Mouse (Mus musculus) stomach, embryonic 16.5 days (tissue): ENCODE measurements around the gene Fam241b. TPM values are rescaled to one million over a fixed set of nuclear protein-coding genes. Genes with fewer than 3 reads are reported as not detected.
"Not testable (repeated sequence)": the region's sequence is repeated elsewhere in the genome, so short reads cannot be mapped to it uniquely, and the experiment has no call there.

Experiments
- ATAC-seq: fragments of 200-750 bp; cut with Nextera tagmentation; 2 replicates; pipeline ENCODE4 v1.8.0; 2017; ENCODE audit warnings: moderate number of reproducible peaks, moderate TSS enrichment; ENCODE audit not compliant: insufficient read depth, low FRiP score
- H3K27ac ChIP-seq: fragments of 300-500 bp; sonication (generic); 2 replicates; pipeline ENCODE4 v1.5.1; 2014; ENCODE audit warnings: low read length
- H3K27me3 ChIP-seq: fragments of 300-500 bp; sonication (generic); 2 replicates; pipeline ENCODE4 v1.6.1; 2014; ENCODE audit warnings: low read length, control low read depth, mixed read lengths; ENCODE audit not compliant: control insufficient read depth, insufficient read depth
- H3K36me3 ChIP-seq: fragments of 300-500 bp; sonication (generic); 2 replicates; pipeline ENCODE4 v1.6.1; 2014; ENCODE audit warnings: low read length; ENCODE audit not compliant: control insufficient read depth, insufficient read depth
- H3K4me1 ChIP-seq: fragments of 300-500 bp; sonication (generic); 2 replicates; pipeline ENCODE4 v1.6.1; 2014; ENCODE audit warnings: low read length, control low read depth, mixed read lengths; ENCODE audit not compliant: control insufficient read depth, insufficient read depth
- H3K4me2 ChIP-seq: fragments of 300-500 bp; sonication (generic); 2 replicates; pipeline ENCODE4 v1.6.1; 2014; ENCODE audit warnings: low read depth, low read length, mixed read lengths
- H3K4me3 ChIP-seq: fragments of 300-500 bp; sonication (generic); replicated peaks from 2 replicates; pipeline ENCODE4 v1.5.1; 2014; ENCODE audit warnings: mild to moderate bottlenecking, low read length
- H3K9ac ChIP-seq: fragments of 300-500 bp; sonication (generic); 2 replicates; pipeline ENCODE4 v1.6.1; 2014; ENCODE audit warnings: low read length
- H3K9me3 ChIP-seq: fragments of 300-500 bp; sonication (generic); replicated peaks from 2 replicates; pipeline ENCODE4 v1.6.1; 2016; ENCODE audit warnings: low read length, control low read depth; ENCODE audit not compliant: control insufficient read depth
- WGBS: fragments of 180-500 bp; shearing (Covaris S2); extraction: QIAGEN DNeasy Blood & Tissue Kit; methylation state at CpG from one replicate; pipeline ENCODE4 v1.1.7; 2014; 5-methylcytosine and 5-hydroxymethylcytosine counted together
- polyA plus RNA-seq: library from polyadenylated mRNA; unstranded; fragments of >200 nt; fragmentation: Nextera tagmentation; extraction: Ambion mirVana; gene quantifications from 2 replicates; pipeline ENCODE4 v1.2.1, GENCODE M21; 2015

Gene Fam241b
- polyA plus RNA-seq, 1 experiment from 2014 or later: 18.0 TPM

DNA sequence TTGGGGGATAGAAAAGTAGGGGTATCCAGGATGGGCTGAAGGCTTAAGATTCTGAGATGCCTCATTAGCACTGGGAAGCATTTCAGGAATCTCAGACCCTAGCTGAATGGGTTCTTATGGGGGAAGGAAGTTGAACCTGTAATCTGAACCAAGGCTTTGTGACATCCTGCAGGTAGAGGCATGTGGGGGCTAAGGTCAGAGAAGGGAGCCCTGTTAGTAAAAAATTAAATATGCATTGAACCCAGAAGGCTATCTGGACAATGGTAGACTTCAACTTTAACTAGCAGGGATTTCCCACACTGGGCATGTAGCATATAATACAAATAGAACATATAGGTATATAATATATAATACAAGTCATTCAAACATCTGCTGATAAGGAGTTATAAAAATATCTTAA lies 54.2 kb downstream of the Fam241b start:
- no peaks in the 10 kb centered on the region for H3K27me3 ChIP-seq
- H3K4me2 ChIP-seq: no peak overlapping the region
- no peaks in the 10 kb centered on the region for H3K4me1 ChIP-seq
- no peaks in the 10 kb centered on the region for H3K36me3 ChIP-seq
- H3K9me3 ChIP-seq: no peaks in the 10 kb centered on the region; the same call in 1 of the 2 replicates
- no peak overlapping the region for H3K27ac ChIP-seq
- H3K4me3 ChIP-seq: no peak overlapping the region
- H3K9ac ChIP-seq: no peak overlapping the region
- ATAC-seq: no peak

DNA sequence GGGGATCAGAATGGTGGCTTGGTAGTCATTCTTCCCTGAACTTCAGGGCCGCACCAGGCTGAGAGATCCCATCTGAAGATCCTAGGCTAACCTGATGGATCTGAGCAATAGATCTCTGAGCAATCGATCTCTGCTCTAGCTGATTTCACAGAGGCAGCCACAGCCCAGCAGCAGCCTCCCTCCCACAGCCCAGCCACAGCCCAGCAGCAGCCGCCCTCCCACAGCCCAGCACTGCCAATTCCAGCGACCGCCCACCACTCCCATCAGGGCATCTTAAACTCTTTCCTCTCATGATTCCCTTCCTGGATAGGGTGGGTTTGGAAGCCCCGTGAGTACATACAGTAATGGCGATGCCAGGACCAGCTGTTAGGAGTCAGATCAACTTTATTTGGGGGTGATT lies 54.6 kb downstream of the Fam241b start:
- no peak overlapping the region for H3K9ac ChIP-seq
- H3K36me3 ChIP-seq: no peaks in the 10 kb centered on the region
- no peaks in the 10 kb centered on the region for H3K4me1 ChIP-seq
- ATAC-seq: no peak
- WGBS: 50% methylated on average over 7 of the region's 7 CpGs
- no peaks in the 10 kb centered on the region; the same call in 1 of the 2 replicates for H3K9me3 ChIP-seq
- H3K4me2 ChIP-seq: no peak overlapping the region
- no peaks in the 10 kb centered on the region for H3K27me3 ChIP-seq
- H3K27ac ChIP-seq: no peak overlapping the region
- H3K4me3 ChIP-seq: no peak overlapping the region

DNA sequence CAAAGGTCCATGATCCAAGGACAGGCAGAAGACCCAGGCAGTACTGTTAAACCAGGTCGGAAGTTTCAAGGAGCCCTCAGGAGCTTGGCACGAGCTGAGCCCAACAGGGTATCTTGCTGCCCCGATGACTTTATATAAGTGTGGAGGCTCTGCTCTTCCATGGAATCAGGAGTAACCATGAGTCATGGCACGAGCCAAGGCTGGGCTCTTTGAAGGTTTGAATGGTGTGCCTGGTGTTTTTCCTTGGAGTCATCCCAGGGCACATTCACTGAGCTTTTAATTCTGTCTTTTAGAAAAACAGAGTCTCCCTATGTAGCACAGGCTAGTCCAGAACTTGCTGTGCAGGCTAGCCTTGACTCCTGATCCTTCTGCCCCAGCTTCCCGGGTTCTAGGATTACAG lies 55.3 kb downstream of the Fam241b start:
- 81% methylated on average over 5 of the region's 5 CpGs for WGBS
- Histone ChIP-seq H3K4me3 (no peak overlapping the region), H3K36me3 (no peaks in the 10 kb centered on the region), H3K9me3 (no peaks in the 10 kb centered on the region; the same call in 1 of the 2 replicates), H3K4me2 (no peak overlapping the region), H3K9ac (no peak overlapping the region), H3K27ac (no peak overlapping the region), H3K27me3 (no peaks in the 10 kb centered on the region), H3K4me1 (no peaks in the 10 kb centered on the region)
- no peak for ATAC-seq

DNA sequence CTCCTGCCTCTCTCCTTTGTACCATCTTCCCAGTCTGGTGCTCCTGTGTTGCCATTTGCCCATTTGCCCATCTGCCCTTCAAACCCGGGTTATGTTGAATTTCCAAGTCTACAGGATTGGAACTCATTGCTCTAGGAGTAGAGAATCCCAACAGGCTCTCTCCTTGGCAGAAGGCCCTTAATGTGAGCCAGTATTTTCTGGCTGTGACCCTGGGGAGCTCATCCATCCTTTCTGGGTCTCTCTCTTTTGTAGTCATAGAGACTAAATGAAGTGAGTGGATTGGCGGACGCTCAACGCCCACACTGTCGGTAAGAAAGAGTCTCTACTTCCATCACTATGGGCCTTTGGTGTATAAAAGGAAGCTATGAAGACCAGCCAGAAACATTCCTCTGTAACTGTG lies 56.9 kb downstream of the Fam241b start:
- no peaks in the 10 kb centered on the region for H3K4me1 ChIP-seq
- no peak for ATAC-seq
- no peak overlapping the region for H3K4me2 ChIP-seq
- no peaks in the 10 kb centered on the region; the same call in 1 of the 2 replicates for H3K9me3 ChIP-seq
- no peak overlapping the region for H3K4me3 ChIP-seq
- no peak overlapping the region for H3K9ac ChIP-seq
- no peaks in the 10 kb centered on the region for H3K36me3 ChIP-seq
- no peaks in the 10 kb centered on the region for H3K27me3 ChIP-seq
- 95% methylated on average over 5 of the region's 5 CpGs for WGBS
- H3K27ac ChIP-seq: no peak overlapping the region

GRCm38 (mm10) chr10:62086044-62086443 lies 57.7 kb downstream of the Fam241b start:
- no peak for ATAC-seq

DNA sequence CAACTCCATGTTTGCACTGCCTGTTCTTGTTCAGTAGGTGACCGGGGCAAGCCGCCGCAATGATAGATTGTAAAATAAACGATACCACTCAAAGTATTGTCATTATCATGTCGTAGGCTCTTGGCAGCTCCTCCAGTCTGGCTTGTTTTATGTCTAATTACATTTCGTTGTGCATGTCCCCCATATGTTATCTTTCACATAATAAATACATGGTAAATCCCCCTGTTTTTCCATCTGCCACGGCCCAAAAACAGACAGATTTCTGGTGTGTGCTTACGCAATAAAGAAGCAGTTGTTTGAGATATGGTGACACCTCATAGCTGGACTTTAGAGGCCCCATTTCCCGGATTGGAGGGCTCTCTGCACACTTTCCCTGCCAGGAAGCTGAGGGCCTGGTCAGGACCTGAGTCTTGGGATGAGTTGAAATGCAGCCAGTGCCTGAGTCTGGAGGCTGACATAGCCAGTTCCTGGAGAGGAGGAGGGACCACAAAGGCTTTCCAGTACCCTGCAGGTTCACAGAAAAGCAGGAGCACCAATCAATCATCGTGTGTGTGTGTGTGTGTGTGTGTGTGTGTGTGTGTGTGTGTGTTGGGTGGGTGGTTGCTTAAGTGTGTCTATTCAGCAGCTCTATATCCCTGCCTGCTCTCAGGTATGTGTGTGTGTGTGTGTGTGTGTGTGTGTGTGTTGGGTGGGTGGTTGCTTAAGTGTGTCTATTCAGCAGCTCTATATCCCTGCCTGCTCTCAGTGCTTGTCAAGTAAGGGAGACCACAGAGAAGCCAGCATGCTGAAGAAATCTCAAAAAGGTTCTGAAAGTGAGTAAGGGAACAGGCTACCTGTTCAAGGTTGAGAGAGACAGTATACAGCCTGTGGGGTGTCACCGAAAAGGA lies 67.2 kb downstream of the Fam241b start:
- peak; percentile 60; the same call in 1 of the 2 replicates for ATAC-seq
- no peaks in the 10 kb centered on the region for H3K36me3 ChIP-seq
- WGBS: 29% methylated on average over 11 of the region's 11 CpGs

More at GRCm38 (mm10) chr10:62086044-62086443, 57.7 kb downstream of the Fam241b start:
- H3K9me3 ChIP-seq: no peaks in the 10 kb centered on the region; the same call in 1 of the 2 replicates
- H3K4me3 ChIP-seq: no peak overlapping the region
- H3K27me3 ChIP-seq: no peaks in the 10 kb centered on the region
- no peak overlapping the region for H3K9ac ChIP-seq
- no peaks in the 10 kb centered on the region for H3K4me1 ChIP-seq
- H3K27ac ChIP-seq: no peak overlapping the region
- no peaks in the 10 kb centered on the region for H3K36me3 ChIP-seq
- 60% methylated on average over 2 of the region's 2 CpGs for WGBS
- no peak overlapping the region for H3K4me2 ChIP-seq

DNA sequence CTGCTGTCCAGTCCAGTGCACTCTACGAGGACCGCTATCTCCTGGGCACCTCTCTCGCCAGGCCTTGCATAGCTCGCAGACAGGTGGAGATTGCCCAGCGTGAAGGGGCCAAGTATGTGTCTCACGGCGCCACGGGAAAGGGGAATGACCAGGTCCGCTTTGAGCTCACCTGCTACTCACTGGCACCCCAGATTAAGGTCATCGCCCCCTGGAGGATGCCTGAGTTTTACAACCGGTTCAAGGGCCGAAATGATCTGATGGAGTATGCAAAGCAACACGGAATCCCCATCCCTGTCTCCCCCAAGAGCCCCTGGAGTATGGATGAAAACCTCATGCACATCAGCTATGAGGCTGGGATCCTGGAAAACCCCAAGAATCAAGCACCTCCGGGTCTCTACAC lies 72.4 kb downstream of the Fam241b start:
- WGBS: 82% methylated on average over 12 of the region's 14 CpGs
- H3K9ac ChIP-seq, H3K27ac ChIP-seq: not testable (repeated sequence)

More for the DNA sequence above, 67.2 kb downstream of the Fam241b start:
- H3K9me3 ChIP-seq: peaks cover 3% of the 10 kb centered on the region; the same call in 1 of the 2 replicates
- H3K4me3 ChIP-seq: no peak overlapping the region
- H3K4me1 ChIP-seq: peaks cover 6% of the 10 kb centered on the region
- H3K27ac ChIP-seq: no peak overlapping the region
- H3K4me2 ChIP-seq: no peak overlapping the region
- no peak overlapping the region for H3K9ac ChIP-seq
- no peaks in the 10 kb centered on the region for H3K27me3 ChIP-seq

DNA sequence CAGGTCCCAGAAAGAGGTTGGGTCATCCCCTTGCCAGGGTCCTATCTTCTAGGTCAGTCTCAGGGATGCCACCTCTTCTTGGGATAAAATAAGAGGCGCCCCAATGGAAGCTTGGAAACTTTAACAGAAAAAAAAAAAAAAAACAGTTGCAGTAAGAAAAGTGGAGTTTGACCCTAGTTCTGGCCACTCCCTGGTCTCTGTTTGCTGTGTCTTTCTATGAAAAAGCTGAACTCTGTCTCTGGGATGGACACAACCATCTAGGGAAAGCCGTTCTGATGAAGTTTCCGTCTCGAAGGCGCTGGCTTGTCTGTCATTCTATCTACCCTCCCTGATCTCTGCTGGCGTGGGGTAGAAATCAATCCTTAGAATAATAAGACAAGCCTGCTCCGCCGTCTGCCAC lies 73.1 kb downstream of the Fam241b start:
- Histone ChIP-seq H3K4me2 (peak overlapping the region; percentile 15; the same call in 1 of the 2 replicates), H3K9ac (no peak overlapping the region), H3K36me3 (no peaks in the 10 kb centered on the region), H3K4me3 (no peak overlapping the region), H3K9me3 (no peaks in the 10 kb centered on the region), H3K27ac (no peak overlapping the region), H3K27me3 (no peaks in the 10 kb centered on the region), H3K4me1 (peaks cover under 1% of the 10 kb centered on the region; the same call in 1 of the 2 replicates)
- no peak for ATAC-seq
- 71% methylated on average over 8 of the region's 8 CpGs for WGBS

More for the DNA sequence above, 72.4 kb downstream of the Fam241b start:
- H3K4me3 ChIP-seq, H3K27me3 ChIP-seq, H3K36me3 ChIP-seq, H3K4me2 ChIP-seq, H3K4me1 ChIP-seq, ATAC-seq, H3K9me3 ChIP-seq: not testable (repeated sequence)

DNA sequence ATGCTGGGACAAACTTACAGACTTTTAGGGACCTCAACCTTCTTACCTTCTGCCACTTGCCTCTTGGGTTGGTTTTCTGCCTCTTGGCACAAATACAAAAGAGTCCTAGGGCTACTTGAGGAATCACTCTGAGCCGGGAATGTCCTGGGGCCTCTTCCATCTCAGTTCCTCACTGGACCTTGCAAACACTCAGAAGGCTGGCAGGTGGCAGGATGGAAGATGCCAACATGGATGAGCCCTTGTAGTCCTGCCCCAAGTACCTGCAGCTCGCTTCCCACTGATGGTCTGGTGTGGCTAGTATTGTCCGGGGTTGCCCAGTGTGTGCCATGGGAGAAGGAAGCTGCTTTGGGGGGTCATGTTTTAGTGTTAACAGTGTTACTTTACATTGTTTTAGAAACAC lies 73.8 kb downstream of the Fam241b start:
- WGBS: 97% methylated on average over 3 of the region's 3 CpGs
- Histone ChIP-seq H3K4me2 (no peak overlapping the region), H3K27me3 (no peaks in the 10 kb centered on the region), H3K36me3 (no peaks in the 10 kb centered on the region), H3K9ac (no peak overlapping the region), H3K27ac (no peak overlapping the region), H3K4me3 (no peak overlapping the region), H3K9me3 (no peaks in the 10 kb centered on the region), H3K4me1 (no peaks in the 10 kb centered on the region; the same call in 1 of the 2 replicates)
- no peak for ATAC-seq
